Mouse (Mus musculus) liver, embryonic 11.5 days (tissue): Measurements from ENCODE around the gene Cyp1b1. TPM values are rescaled to one million over a fixed set of nuclear protein-coding genes. Genes with fewer than 3 reads are reported as not detected.

Experiments used
- ATAC-seq: fragments of 200-750 bp; cut with Nextera tagmentation; replicated peaks from 2 replicates; pipeline ENCODE4 v1.8.0; 2017; ENCODE audit warnings: moderate number of reproducible peaks, mild to moderate bottlenecking, moderate TSS enrichment, moderate library complexity; ENCODE audit not compliant: low FRiP score
- DNase-seq: peaks from one replicate; pipeline ENCODE4 v3.0.0-alpha.2; 2017; ENCODE audit warnings: low spot score
- H3K27ac ChIP-seq: fragments of 300-500 bp; sonication (generic); 2 replicates; pipeline ENCODE4 v1.5.1; 2014; ENCODE audit warnings: mild to moderate bottlenecking, low read depth, low read length, control low read depth
- H3K27me3 ChIP-seq: fragments of 300-500 bp; sonication (generic); replicated peaks from 2 replicates; pipeline ENCODE4 v1.6.1; 2014; ENCODE audit warnings: low read length, mixed read lengths; ENCODE audit not compliant: control insufficient read depth, insufficient read depth
- H3K36me3 ChIP-seq: fragments of 300-500 bp; sonication (generic); 2 replicates; pipeline ENCODE4 v1.6.1; 2014; ENCODE audit warnings: mild to moderate bottlenecking, low read length, moderate library complexity, mixed read lengths; ENCODE audit not compliant: control insufficient read depth, insufficient read depth
- H3K4me1 ChIP-seq: fragments of 300-500 bp; sonication (generic); replicated peaks from 2 replicates; pipeline ENCODE4 v1.6.1; 2014; ENCODE audit warnings: low read length, mixed read lengths; ENCODE audit not compliant: control insufficient read depth, insufficient read depth
- H3K4me2 ChIP-seq: fragments of 300-500 bp; sonication (generic); 2 replicates; pipeline ENCODE4 v1.6.1; 2014; ENCODE audit warnings: mild to moderate bottlenecking, control low read depth, moderate library complexity
- H3K4me3 ChIP-seq: fragments of 300-500 bp; sonication (generic); 2 replicates; pipeline ENCODE4 v1.5.1; 2014; ENCODE audit warnings: low read depth, low read length, control low read depth
- H3K9ac ChIP-seq: fragments of 300-500 bp; sonication (generic); 2 replicates; pipeline ENCODE4 v1.6.1; 2014; ENCODE audit warnings: low read depth, low read length, control low read depth
- H3K9me3 ChIP-seq: fragments of 300-500 bp; sonication (generic); 2 replicates; pipeline ENCODE4 v1.6.1; 2016; ENCODE audit warnings: low read length, inconsistent platforms, mixed read lengths; ENCODE audit not compliant: control insufficient read depth
- WGBS: fragments of 180-500 bp; shearing (Covaris S2); extraction: QIAGEN DNeasy Blood & Tissue Kit; methylation state at CpG from one replicate; pipeline ENCODE4 v1.1.7; 2014; 5-methylcytosine and 5-hydroxymethylcytosine counted together
- polyA plus RNA-seq: library from polyadenylated mRNA; unstranded; fragments of >200 nt; fragmentation: Nextera tagmentation; extraction: Ambion mirVana; gene quantifications from 2 replicates; pipeline ENCODE4 v1.2.1, GENCODE M21; 2014

Gene Cyp1b1
- polyA plus RNA-seq, 1 experiment from 2014 or later = 6.9 TPM

GRCm38 (mm10) chr17:79745051-79745731, 30.3 kb upstream of the Cyp1b1 start:
- H3K4me2 ChIP-seq = no peak overlapping the region
- no peaks in the 10 kb centered on the region for H3K36me3 ChIP-seq
- no peak overlapping the region for H3K9ac ChIP-seq
- no peaks in the 10 kb centered on the region for H3K9me3 ChIP-seq
- H3K4me3 ChIP-seq = no peak overlapping the region
- DNase-seq (no peak), ATAC-seq (no peak)
- no peaks in the 10 kb centered on the region for H3K27me3 ChIP-seq
- 67% methylated on average over 13 of the region's 13 CpGs for WGBS
- no peaks in the 10 kb centered on the region for H3K4me1 ChIP-seq
- H3K27ac ChIP-seq = no peak overlapping the region

- DNase-seq = no peak
- Histone ChIP-seq H3K4me2 (no peak overlapping the region), H3K36me3 (no peaks in the 10 kb centered on the region), H3K4me3 (no peak overlapping the region), H3K27ac (no peak overlapping the region), H3K9ac (no peak overlapping the region), H3K27me3 (no peaks in the 10 kb centered on the region), H3K9me3 (no peaks in the 10 kb centered on the region), H3K4me1 (no peaks in the 10 kb centered on the region)
- 93% methylated on average over 1 of the region's 1 CpGs for WGBS
- ATAC-seq = no peak
Observed at GRCm38 (mm10) chr17:79743507-79743906, 28.6 kb upstream of the Cyp1b1 start.

- Histone ChIP-seq H3K4me3 (no peak overlapping the region), H3K27ac (no peak overlapping the region), H3K4me2 (no peak overlapping the region), H3K36me3 (no peaks in the 10 kb centered on the region), H3K27me3 (no peaks in the 10 kb centered on the region), H3K9me3 (no peaks in the 10 kb centered on the region), H3K4me1 (no peaks in the 10 kb centered on the region), H3K9ac (no peak overlapping the region)
- DNase-seq (no peak), ATAC-seq (no peak)
- WGBS = 73% methylated on average over 5 of the region's 5 CpGs
Observed at GRCm38 (mm10) chr17:79742635-79743034, 27.8 kb upstream of the Cyp1b1 start.

- Histone ChIP-seq H3K27ac (no peak overlapping the region), H3K9ac (no peak overlapping the region), H3K27me3 (no peaks in the 10 kb centered on the region), H3K4me2 (no peak overlapping the region), H3K9me3 (no peaks in the 10 kb centered on the region), H3K36me3 (no peaks in the 10 kb centered on the region), H3K4me3 (no peak overlapping the region), H3K4me1 (no peaks in the 10 kb centered on the region)
- 63% methylated on average over 5 of the region's 5 CpGs for WGBS
- ATAC-seq = no peak
- DNase-seq = no peak
Observed at GRCm38 (mm10) chr17:79738847-79739498, 24.1 kb upstream of the Cyp1b1 start.

DNA sequence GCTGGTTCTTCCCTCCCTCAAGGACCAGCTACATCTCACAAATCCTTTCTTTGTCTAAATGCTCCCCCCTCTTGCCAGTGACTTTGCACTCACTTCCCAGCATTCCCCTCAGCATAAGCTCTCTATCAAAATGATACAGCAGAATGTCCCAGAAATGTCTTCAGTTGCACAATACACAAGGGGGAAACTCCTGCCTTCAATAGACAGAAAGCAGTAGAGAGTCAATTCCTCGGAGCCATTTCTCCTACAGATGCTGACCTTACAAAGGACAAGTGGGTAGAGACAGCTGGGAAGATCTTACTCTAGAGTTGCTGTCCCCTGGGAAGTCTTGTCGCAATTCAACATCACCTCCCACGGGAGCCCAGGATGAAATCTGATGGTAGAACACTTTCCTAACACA, 22.7 kb upstream of the Cyp1b1 start:
- no peaks in the 10 kb centered on the region for H3K4me1 ChIP-seq
- no peak overlapping the region for H3K4me2 ChIP-seq
- no peaks in the 10 kb centered on the region for H3K9me3 ChIP-seq
- no peak overlapping the region for H3K9ac ChIP-seq
- H3K4me3 ChIP-seq = no peak overlapping the region
- no peak overlapping the region for H3K27ac ChIP-seq
- no peaks in the 10 kb centered on the region for H3K27me3 ChIP-seq
- no peaks in the 10 kb centered on the region for H3K36me3 ChIP-seq
- ATAC-seq (no peak), DNase-seq (no peak)
- WGBS = 72% methylated on average over 3 of the region's 3 CpGs

GRCm38 (mm10) chr17:79733039-79733438, 18.2 kb upstream of the Cyp1b1 start:
- H3K4me3 ChIP-seq = no peak overlapping the region
- 58% methylated on average over 4 of the region's 4 CpGs for WGBS
- no peak for ATAC-seq

GRCm38 (mm10) chr17:79730988-79731387, 16.1 kb upstream of the Cyp1b1 start:
- Histone ChIP-seq H3K27ac (no peak overlapping the region), H3K9me3 (no peaks in the 10 kb centered on the region), H3K4me2 (no peak overlapping the region), H3K4me3 (no peak overlapping the region), H3K36me3 (no peaks in the 10 kb centered on the region), H3K4me1 (no peaks in the 10 kb centered on the region), H3K9ac (no peak overlapping the region), H3K27me3 (peaks cover 2% of the 10 kb centered on the region; the same call in 1 of the 2 replicates)
- WGBS = 45% methylated on average over 8 of the region's 8 CpGs
- no peak for DNase-seq
- ATAC-seq = no peak

More at GRCm38 (mm10) chr17:79733039-79733438, 18.2 kb upstream of the Cyp1b1 start:
- no peak for DNase-seq
- H3K4me2 ChIP-seq = no peak overlapping the region
- no peaks in the 10 kb centered on the region for H3K36me3 ChIP-seq
- H3K4me1 ChIP-seq = no peaks in the 10 kb centered on the region
- no peaks in the 10 kb centered on the region for H3K27me3 ChIP-seq
- no peak overlapping the region for H3K9ac ChIP-seq
- H3K27ac ChIP-seq = no peak overlapping the region
- no peaks in the 10 kb centered on the region for H3K9me3 ChIP-seq

GRCm38 (mm10) chr17:79728585-79729503, 14.0 kb upstream of the Cyp1b1 start:
- 42% methylated on average over 16 of the region's 16 CpGs for WGBS
- peaks cover 2% of the 10 kb centered on the region; the same call in 1 of the 2 replicates for H3K27me3 ChIP-seq
- no peaks in the 10 kb centered on the region for H3K36me3 ChIP-seq
- no peaks in the 10 kb centered on the region for H3K9me3 ChIP-seq
- no peak for ATAC-seq
- no peak for DNase-seq
- no peak overlapping the region for H3K9ac ChIP-seq
- no peak overlapping the region for H3K27ac ChIP-seq
- no peak overlapping the region for H3K4me3 ChIP-seq
- no peak overlapping the region for H3K4me2 ChIP-seq
- H3K4me1 ChIP-seq = no peaks in the 10 kb centered on the region
